Mouse (Mus musculus) 416B (cell line): ENCODE results near the gene Engase.

Experiments used
- DNase-seq: peaks from one replicate; pipeline ENCODE4 v3.0.0; 2011; ENCODE audit warnings: low read depth

Gene Engase

GRCm38 (mm10) chr11:118530313-118530712 lies 53.7 kb downstream of the Engase start:
- no peak for DNase-seq

GRCm38 (mm10) chr11:118534382-118535092 lies 57.9 kb downstream of the Engase start:
- DNase-seq = peak; percentile 8

GRCm38 (mm10) chr11:118538008-118538407 lies 61.4 kb downstream of the Engase start:
- DNase-seq = no peak
